Mouse (Mus musculus) right cerebral cortex, postnatal 14 days (tissue): ENCODE data around the gene Msmo1.
A peak's percentile ranks its signal among the peaks of the same experiment; 100 is the strongest.

Source experiments
- DNase-seq: peaks from one replicate; pipeline ENCODE4 v3.0.0; 2022

The Msmo1 gene

DNA sequence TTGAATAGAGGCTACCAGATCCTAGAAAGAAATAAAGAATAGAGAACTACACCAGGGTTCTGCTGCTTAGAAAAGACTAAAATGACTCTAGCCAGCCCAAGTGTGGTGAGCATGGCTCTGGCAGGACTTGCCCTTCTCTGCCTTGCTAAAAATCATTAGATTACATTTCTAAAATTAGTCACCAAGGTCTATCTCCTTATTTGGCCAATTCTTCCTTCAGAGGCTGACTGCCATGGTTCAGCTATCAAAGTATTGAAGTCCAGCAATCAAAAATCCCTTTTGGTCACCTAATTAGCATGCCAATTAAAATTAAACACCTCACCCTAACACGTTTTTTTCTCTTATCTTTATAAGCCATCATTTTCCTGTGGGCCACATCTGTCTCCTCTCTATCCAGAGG, 22.0 kb downstream of the Msmo1 start:
- no peak for DNase-seq

DNA sequence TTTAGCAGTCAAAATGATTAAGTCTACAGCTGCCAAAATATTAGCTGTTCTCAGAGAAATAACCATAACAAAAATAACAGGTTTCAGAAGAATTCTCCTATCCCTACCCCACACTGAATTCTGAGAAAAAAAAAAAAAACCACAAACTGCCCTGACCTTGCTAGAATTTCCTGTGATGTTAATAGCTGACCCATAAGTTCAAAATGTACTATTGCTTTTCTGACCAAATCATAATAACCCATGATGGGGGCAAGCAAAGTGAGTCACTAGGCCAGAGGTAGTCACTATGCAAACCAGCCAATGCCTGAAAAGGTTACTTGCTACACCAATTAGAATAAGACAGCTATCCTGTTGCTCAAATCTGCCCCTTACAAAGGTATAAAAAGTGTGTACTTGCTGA, 26.1 kb downstream of the Msmo1 start:
- no peak for DNase-seq

DNA sequence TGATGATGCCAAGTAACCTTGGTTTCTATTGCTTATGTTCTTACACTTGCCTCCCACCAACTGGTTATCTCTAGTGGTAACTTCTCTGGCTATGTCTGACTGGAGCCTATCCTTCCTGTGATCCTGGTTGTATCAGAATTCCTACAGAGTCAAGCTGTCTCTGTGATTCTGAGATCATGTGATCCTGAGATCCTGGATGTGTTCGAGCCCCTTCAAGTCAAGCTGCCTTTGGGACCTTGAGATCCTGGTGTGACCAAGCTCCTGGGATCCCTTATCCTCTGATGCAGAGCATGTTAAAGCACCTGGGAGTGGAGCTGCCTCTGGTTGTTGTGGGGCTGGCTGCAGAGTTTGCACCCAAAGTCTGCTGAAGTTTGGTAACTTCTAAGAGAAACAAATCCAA, 30.4 kb downstream of the Msmo1 start:
- no peak for DNase-seq

DNA sequence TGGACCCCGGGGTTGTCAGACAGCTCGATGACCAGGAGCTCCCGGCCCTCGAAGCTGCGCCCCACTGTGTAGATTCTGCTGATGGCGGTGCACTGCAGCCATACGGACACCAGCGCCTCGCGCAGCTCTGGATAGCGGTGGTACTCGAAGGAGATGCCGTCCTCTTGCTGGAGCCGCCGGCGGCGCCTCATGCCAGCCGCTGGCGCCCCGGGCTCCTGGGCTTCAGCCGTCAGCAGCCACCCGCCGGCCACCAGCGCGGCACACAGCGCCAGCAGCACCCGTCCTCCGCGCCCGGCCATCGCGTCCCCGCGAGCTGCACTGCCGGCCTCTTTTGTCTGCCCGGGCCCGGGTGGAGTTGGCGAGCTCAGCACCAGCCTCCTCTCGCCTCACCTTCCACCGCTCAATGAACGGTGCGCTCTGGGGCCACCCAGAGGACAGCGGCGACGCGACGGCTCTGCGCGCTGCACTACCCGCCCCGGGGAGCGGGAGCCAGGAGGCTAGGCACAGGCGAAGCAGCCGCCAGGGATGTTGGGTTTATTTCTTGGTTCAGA, 40.9 kb downstream of the Msmo1 start, which contains the start of gene Cpe:
TSS of gene Cpe (minus strand) at position 404 of the 551 bp plus-strand sequence.
- DNase-seq, result peak; percentile 89

DNA sequence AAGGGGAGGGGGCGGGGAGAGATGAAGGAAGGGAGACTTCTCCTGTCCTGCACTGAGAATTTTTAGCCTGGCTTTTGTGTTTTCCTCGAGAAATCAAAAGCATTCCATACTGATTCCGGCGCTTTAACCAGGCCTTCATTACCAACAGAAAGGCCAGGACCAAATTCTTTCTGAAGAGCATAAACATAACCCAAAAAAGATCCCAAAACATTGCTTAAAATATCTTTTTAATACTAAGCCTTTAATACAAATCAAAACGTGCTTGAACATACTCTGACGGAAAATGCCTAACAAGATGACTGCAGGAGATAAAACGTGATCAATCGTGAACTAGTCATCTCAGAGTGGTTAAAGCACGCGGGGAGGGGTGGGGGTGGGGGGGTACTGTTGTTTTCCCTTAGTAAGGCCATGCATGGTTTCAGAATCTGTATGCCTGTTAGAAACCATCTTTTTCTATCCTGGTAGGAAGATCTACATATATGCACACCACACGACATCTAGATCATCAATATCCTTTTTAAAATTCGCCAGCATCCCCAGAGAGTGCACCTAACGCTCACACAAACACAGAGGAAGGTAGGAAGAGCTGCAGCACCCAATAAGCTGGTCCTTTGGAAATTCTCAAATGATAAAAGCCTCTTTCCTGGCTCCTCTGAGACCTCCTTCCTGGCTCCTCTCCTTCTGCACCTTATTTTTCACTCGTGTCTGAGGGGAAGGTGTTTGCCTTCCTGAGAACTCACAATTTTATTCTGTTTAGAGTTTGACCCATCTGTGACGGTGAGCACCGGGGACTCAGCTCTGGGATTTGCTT, 41.8 kb downstream of the Msmo1 start:
- no peak for DNase-seq

DNA sequence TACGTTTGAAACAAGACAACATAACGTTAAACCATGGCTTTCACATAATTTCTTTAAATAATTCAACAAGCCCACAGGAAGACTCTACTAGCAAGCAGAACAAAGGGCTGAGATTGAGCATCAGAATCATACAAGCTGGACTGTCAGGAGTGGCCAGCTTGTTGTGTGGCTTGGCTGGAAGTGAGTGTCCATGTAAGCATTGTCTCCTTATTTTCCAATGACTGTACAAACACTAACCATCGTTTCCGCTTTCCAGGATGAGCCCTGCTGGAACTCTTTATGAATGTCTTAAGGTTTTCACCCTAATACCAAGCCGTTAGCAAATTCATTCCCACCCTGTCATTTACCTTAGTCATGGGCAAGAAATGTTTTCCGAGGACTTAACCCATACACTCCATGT, 42.7 kb downstream of the Msmo1 start:
- DNase-seq, result no peak

DNA sequence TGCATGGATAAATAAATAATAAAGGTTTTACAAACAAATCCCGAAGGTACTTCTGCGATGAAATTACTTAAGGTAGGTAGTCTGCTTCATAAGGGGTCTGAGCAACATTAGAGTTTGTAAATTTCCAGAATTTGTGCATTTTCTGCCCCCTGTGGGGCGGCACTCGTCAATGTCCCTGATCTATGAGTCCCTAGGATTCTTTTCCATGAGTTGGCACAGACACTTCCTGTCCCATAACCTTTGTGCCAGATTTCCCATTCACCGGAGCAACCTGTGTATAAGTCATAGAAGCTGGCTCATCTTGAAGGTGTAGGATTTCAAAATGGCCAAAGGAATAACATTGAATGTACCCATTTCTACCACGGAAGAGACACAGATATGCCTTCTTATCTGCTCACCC, 43.3 kb downstream of the Msmo1 start:
- no peak for DNase-seq

DNA sequence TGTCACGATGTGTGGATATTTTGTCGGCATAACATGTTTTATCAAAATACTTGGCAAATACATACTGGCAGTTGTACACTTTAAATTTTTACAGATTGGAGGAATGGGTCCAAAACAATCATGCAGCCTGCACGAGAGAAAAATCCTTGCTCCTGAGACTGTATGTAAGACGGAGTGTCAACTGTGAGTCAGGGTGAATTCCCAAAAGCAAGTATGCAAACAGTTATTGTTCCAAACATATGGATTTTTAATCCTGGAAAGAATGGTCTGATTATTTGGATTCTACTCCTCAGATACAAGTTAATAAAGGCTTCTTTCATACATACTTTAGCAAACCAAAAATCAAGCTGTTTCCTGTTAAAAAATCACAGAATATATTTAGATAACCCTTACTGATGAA, 44.9 kb downstream of the Msmo1 start:
- no peak for DNase-seq

DNA sequence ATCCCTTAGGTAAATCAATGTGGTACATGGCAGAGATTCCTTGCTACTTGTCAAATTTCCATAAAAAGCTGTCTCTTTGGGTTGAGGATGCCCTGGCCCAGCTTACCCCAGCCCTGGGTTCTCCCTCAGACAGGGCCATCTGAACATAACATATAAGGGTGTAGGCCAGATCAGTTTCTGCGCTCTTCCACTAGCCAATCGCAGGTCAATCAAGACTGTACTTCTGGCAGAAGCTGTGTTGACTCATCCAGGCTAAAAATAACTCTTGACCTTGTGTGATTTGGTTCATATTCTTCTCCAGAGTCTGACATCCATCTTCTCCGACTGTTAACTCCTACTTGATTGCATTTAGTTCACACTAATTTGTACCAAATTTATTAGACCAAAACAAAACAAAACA, 45.4 kb downstream of the Msmo1 start:
- DNase-seq, result no peak

DNA sequence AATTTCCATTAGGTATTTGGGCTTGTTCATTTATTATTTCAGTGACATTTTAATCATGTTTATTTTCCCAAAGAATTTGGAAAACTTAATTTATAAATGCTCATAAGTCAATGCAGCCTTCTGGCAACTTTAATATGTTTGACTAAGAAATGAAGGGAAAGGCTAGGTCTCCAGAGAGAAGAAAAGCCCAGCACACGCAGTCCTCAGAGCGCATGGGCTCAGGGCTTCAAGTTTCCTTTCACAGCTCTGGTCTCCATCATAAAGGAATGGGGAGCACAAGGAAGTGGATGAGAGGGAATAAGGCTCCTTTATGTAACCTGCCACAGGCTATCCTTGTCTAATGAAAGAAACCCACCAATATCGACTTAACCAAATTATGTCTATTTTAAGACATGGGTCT, 51.1 kb downstream of the Msmo1 start:
- DNase-seq, result no peak

DNA sequence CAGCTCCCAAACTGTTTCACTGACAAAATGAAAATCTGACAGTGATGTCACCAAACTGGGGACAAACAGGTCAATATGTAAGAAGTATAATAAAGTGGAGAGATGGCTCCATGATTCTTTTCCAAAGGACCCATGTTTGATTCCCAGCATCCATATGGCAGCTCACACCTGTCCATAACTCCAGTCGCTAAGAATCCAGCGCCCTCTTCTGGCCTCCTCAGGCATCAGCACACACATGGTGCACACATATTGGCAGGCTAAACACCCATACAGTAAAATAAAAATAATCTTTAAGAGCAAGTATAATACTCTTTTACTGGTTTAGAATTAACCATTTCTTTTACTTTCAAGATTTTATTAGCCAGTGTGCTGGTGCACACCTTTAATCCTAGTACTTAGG, 57.2 kb downstream of the Msmo1 start:
- DNase-seq, result no peak

DNA sequence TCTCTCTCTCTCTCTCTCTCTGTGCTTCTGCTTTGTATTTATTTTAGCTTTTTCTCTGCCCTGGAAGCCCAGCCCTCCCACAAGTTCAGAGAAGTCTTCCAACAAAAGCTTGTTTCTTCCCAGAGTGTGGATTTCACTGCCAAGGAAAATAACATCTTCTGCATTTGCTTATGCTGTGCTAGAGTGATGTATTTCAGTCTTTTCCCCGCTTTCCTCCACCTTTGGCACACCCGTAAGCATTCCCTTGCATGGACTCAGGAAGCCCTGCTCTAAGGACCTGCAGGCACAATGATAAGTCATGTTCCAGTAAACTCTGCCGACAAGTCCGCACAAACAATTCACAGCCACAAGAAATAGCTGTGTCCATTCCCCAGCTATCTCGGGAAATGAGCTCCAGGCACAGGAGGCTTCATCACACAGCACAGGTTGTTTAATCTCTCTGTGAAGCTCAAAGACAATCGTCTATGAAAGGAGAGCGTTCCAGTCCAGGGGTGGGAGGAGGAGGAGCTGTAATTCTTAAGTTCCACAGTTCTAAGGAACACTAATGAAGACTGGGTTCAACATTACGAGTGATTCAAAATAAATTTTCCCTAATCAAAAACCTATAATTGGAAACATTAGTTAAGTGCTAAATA, 58.5 kb downstream of the Msmo1 start:
- DNase-seq, result no peak

DNA sequence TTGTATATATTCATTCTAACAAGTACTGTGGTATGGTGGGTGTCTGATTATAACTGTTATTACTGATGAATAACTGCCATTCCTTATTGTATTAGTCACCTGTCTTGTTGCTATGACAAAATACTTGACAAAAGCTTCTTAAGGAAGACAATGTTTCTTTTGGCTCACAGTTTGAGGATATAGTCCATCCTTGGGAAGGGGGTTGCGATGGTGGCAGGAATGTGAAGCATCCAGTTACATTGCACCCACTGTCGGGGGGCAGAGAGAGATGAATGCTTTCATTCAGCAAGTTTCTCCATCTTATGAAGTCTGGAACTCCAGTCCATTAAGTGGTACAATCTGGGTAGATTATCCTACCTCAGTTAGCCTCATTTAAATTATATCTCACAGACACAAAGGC, 60.7 kb downstream of the Msmo1 start:
- DNase-seq, result no peak

DNA sequence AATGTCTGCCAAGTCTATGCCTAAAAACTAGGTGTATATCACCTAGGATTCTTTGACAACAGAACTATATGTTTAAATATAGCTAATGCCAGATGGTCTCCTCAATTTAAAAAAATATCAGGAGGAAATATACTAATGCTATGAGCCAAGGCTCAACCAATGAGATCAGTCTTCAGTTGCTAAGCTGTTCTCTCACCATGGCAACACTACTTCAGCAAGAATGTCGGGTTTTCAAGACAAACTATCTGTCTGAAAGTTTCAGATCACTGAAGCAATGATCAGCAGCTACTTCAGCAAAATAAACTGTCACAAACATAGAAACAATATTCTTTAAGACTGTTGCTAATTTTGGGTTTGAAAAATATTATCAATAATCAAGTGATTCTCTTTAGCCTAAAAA, 61.7 kb downstream of the Msmo1 start:
- no peak for DNase-seq
